ENCODE assay signal across 8 mouse cellular contexts in genomic region chr17:22081031-22081631, GRCm38 (mm10).
DNase-seq lines count a peak whose midpoint lies in the region; ATAC-seq and TF ChIP-seq lines count a peak whose summit lies in the region.

No protein-coding gene starts in this region.

- no peaks in the 10 kb centered on the region for H3K36me3 ChIP-seq in hindbrain, postnatal 0 days (ENCODE audit: insufficient read depth, low read length)

- peak; percentile 47 to 60 for DNase-seq in adrenal gland, adult 18-20 months (ENCODE audit: low spot score in 2 of 2)
- peak; percentile 47 for DNase-seq in gastrocnemius, postnatal 14 days
- DNase-seq in hindbrain, postnatal 0 days (ENCODE audit: low spot score): peak; percentile 80
- peak; percentile 64 to 69 for DNase-seq in left cerebral cortex, adult 18-20 months (ENCODE audit: low spot score in 2 of 2)
- DNase-seq in lung, postnatal 14 days: peak; percentile 32
- DNase-seq in retina, embryonic 14.5 days (ENCODE audit: low spot score): peak; percentile 54
- peak; percentile 63 for DNase-seq in thymus, postnatal 4 days

- H3K4me2 ChIP-seq in hindbrain, postnatal 0 days (ENCODE audit: low read depth, low read length): peak overlapping the region; percentile 72

- H3K4me3 ChIP-seq in cortical plate, adult 2 months (ENCODE audit: insufficient read depth, low read length): peak overlapping the region; percentile 39
- H3K4me3 ChIP-seq in hindbrain, postnatal 0 days (ENCODE audit: low read length): peak overlapping the region; percentile 84

- TF ChIP-seq POLR2A in cortical plate, adult 2 months (IDR thresholded peaks at IDR 0.05; ENCODE audit: extremely low read depth, insufficient read depth, low read length): no peak

- H3K4me1 ChIP-seq in cortical plate, adult 2 months (ENCODE audit: control insufficient read depth, insufficient read depth, low read length): no peaks in the 10 kb centered on the region
- no peaks in the 10 kb centered on the region for H3K4me1 ChIP-seq in hindbrain, postnatal 0 days (ENCODE audit: insufficient read depth, low read length)

- TF ChIP-seq CTCF in cortical plate, adult 2 months (IDR thresholded peaks at IDR 0.05; ENCODE audit: extremely low read depth, insufficient read depth, low read length): no peak
- no peak for TF ChIP-seq CTCF in hindbrain, postnatal 0 days (IDR thresholded peaks at IDR 0.05; ENCODE audit: low read depth)

- no peaks in the 10 kb centered on the region for H3K27me3 ChIP-seq in hindbrain, postnatal 0 days (ENCODE audit: insufficient read depth, low read length)

- H3K27ac ChIP-seq in cortical plate, adult 2 months (ENCODE audit: insufficient read depth, low read length): peak overlapping the region; percentile 54
- peak overlapping the region; percentile 87 for H3K27ac ChIP-seq in hindbrain, postnatal 0 days

- 1% methylated on average over 57 of the region's 57 CpGs for WGBS in hindbrain, postnatal 0 days

- intact Hi-C loops in gastrocnemius, postnatal 14 days (cut with DNase I; ENCODE audit: low total_unique reads): no loop called here

- H3K9ac ChIP-seq in hindbrain, postnatal 0 days (replicated peaks; ENCODE audit: low read length): peak overlapping the region; percentile 83

- H3K9me3 ChIP-seq in hindbrain, postnatal 0 days (ENCODE audit: low read length): no peaks in the 10 kb centered on the region

- peak; percentile 95 for ATAC-seq in hindbrain, postnatal 0 days

Comparison
In these comparisons a context has a peak if more than half of its experiments do, and no peak if none do; other contexts are left out.
1. Peak in every context shown above with its lines: DNase-seq, ATAC-seq, H3K4me3 ChIP-seq and H3K27ac ChIP-seq.